Mouse (Mus musculus): ENCODE results near the gene Itga4. TPM values are rescaled to one million over a fixed set of nuclear protein-coding genes. Genes with fewer than 3 reads are reported as not detected.

Gene Itga4
- polyA plus RNA-seq, 1 experiment from 2014 or later: 3.8 TPM

DNA sequence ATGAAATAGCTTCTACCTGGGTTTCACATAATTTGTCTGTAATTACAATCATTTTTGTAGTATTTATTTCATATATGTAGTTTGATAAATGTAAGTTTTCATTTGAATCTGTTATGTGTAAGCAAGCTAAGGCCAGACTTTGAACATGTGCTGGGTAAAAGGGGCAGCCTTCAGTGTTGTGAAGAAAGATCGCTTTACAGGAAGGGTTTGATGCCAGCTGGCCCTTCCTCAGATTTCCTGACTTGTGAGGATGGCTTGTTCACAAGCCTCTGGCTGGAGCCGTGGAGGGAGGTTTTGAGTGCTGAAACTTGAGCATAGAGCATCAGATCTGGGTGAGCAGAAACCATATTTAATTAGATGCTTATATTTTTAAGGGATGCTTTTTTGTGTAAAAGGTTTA lies 72.9 kb downstream of the Itga4 start:
- Histone ChIP-seq H3K4me1 (ENCODE audit: control insufficient read depth in 2 of 2, insufficient read depth in 2 of 2, low read length in 2 of 2) (no peaks in the 10 kb centered on the region), H3K4me2 (ENCODE audit: low read length) (no peak overlapping the region), H3K9ac (ENCODE audit: low read length) (no peak overlapping the region), H3K27ac (replicated peaks in 1 of 2; ENCODE audit: control insufficient read depth in 1 of 2, insufficient read depth in 1 of 2, low read depth in 2 of 2, low read length in 2 of 2) (no peak overlapping the region), H3K27me3 (ENCODE audit: control insufficient read depth, insufficient read depth, low read length) (no peaks in the 10 kb centered on the region), H3K36me3 (ENCODE audit: control insufficient read depth, insufficient read depth, low read length) (no peaks in the 10 kb centered on the region), H3K9me3 (ENCODE audit: control insufficient read depth, low read length) (no peaks in the 10 kb centered on the region), H3K4me3 (ENCODE audit: control insufficient read depth in 1 of 2, insufficient read depth in 1 of 2, low read depth in 1 of 2, low read length in 2 of 2) (no peak overlapping the region)
- 64% methylated on average over 2 of the region's 2 CpGs for WGBS
- ATAC-seq (ENCODE audit: insufficient number of reproducible peaks, insufficient read depth, low FRiP score, low read depth): no peak

DNA sequence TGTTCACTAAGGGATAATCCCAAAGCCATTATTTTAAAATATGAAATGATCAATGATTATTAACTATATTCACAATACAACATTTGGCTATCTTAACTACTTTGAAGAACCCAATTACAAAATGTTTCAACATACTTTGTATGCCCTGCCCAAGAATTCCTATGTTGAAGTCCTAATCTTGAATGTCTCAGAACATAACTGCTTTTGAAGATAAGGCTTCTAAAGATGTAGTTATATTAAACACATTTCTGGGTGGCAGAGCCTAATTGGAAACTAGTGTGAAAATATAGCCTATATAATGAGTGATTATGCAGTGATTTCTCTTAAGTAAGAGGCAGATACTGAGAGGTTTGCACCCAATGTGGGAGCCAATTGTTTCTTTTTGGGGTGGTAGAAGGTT lies 79.4 kb downstream of the Itga4 start:
- H3K27me3 ChIP-seq (ENCODE audit: control insufficient read depth, insufficient read depth, low read length): no peaks in the 10 kb centered on the region
- no peak overlapping the region for H3K9ac ChIP-seq (ENCODE audit: low read length)
- no peak overlapping the region for H3K27ac ChIP-seq (replicated peaks in 1 of 2; ENCODE audit: control insufficient read depth in 1 of 2, insufficient read depth in 1 of 2, low read depth in 2 of 2, low read length in 2 of 2)
- no peak overlapping the region for H3K4me2 ChIP-seq (ENCODE audit: low read length)
- H3K4me3 ChIP-seq (ENCODE audit: control insufficient read depth in 1 of 2, insufficient read depth in 1 of 2, low read depth in 1 of 2, low read length in 2 of 2): no peak overlapping the region
- ATAC-seq (ENCODE audit: insufficient number of reproducible peaks, insufficient read depth, low FRiP score, low read depth): no peak
- H3K9me3 ChIP-seq (ENCODE audit: control insufficient read depth, low read length): no peaks in the 10 kb centered on the region
- no peaks in the 10 kb centered on the region for H3K36me3 ChIP-seq (ENCODE audit: control insufficient read depth, insufficient read depth, low read length)
- no peaks in the 10 kb centered on the region for H3K4me1 ChIP-seq (ENCODE audit: control insufficient read depth in 2 of 2, insufficient read depth in 2 of 2, low read length in 2 of 2)

DNA sequence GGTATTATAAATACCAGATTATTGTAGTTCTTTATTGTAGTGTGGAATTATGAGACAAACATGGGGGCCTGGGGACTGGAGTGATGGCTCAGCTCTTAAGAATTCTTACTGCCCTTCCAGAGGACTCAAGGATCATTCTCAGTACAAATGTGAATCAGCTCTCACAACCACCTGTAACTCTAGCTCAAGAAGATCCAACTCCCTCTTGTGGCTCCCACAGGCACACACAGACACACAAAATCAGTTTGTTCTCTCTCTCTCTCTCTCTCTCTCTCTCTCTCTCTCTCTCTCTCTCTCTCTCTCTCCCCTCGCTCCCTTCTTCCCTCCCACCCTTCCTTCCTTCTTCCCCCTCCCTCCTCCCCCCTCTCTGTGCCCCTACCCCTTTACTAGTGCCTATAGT lies 80.9 kb downstream of the Itga4 start:
- Histone ChIP-seq H3K4me2 (ENCODE audit: low read length) (no peak overlapping the region), H3K9ac (ENCODE audit: low read length) (no peak overlapping the region), H3K36me3 (ENCODE audit: control insufficient read depth, insufficient read depth, low read length) (no peaks in the 10 kb centered on the region), H3K27ac (replicated peaks in 1 of 2; ENCODE audit: control insufficient read depth in 1 of 2, insufficient read depth in 1 of 2, low read depth in 2 of 2, low read length in 2 of 2) (no peak overlapping the region), H3K27me3 (ENCODE audit: control insufficient read depth, insufficient read depth, low read length) (no peaks in the 10 kb centered on the region), H3K4me1 (ENCODE audit: control insufficient read depth in 2 of 2, insufficient read depth in 2 of 2, low read length in 2 of 2) (no peaks in the 10 kb centered on the region), H3K4me3 (ENCODE audit: control insufficient read depth in 1 of 2, insufficient read depth in 1 of 2, low read depth in 1 of 2, low read length in 2 of 2) (no peak overlapping the region), H3K9me3 (ENCODE audit: control insufficient read depth, low read length) (no peaks in the 10 kb centered on the region)
- ATAC-seq (ENCODE audit: insufficient number of reproducible peaks, insufficient read depth, low FRiP score, low read depth): no peak
- 60% methylated on average over 1 of the region's 1 CpGs for WGBS

DNA sequence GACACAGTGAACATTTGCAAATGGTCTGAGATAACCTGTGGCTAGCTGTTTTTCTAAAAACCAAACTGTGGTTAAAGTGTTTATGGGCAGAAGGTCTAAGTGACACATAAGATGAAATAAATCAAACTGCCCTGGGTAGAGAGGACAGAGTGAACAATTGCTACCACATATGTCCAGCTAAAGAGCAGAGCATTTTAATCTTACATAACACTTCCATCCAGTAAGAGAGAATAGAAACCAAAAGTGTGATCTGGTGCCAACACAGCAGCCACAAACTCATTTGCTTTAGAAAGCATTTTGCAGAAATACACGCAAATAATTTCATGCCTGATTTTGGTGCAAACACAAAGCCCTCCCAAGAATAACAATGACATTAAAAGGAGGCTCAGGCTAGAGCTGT lies 83.8 kb downstream of the Itga4 start:
- 75% methylated on average over 1 of the region's 1 CpGs for WGBS
- H3K4me3 ChIP-seq (ENCODE audit: control insufficient read depth in 1 of 2, insufficient read depth in 1 of 2, low read depth in 1 of 2, low read length in 2 of 2): no peak overlapping the region
- H3K36me3 ChIP-seq (ENCODE audit: control insufficient read depth, insufficient read depth, low read length): no peaks in the 10 kb centered on the region
- no peak overlapping the region for H3K9ac ChIP-seq (ENCODE audit: low read length)
- no peaks in the 10 kb centered on the region for H3K4me1 ChIP-seq (ENCODE audit: control insufficient read depth in 2 of 2, insufficient read depth in 2 of 2, low read length in 2 of 2)
- H3K27me3 ChIP-seq (ENCODE audit: control insufficient read depth, insufficient read depth, low read length): no peaks in the 10 kb centered on the region
- H3K4me2 ChIP-seq (ENCODE audit: low read length): no peak overlapping the region
- no peak for ATAC-seq (ENCODE audit: insufficient number of reproducible peaks, insufficient read depth, low FRiP score, low read depth)
- no peaks in the 10 kb centered on the region for H3K9me3 ChIP-seq (ENCODE audit: control insufficient read depth, low read length)
- no peak overlapping the region for H3K27ac ChIP-seq (replicated peaks in 1 of 2; ENCODE audit: control insufficient read depth in 1 of 2, insufficient read depth in 1 of 2, low read depth in 2 of 2, low read length in 2 of 2)

DNA sequence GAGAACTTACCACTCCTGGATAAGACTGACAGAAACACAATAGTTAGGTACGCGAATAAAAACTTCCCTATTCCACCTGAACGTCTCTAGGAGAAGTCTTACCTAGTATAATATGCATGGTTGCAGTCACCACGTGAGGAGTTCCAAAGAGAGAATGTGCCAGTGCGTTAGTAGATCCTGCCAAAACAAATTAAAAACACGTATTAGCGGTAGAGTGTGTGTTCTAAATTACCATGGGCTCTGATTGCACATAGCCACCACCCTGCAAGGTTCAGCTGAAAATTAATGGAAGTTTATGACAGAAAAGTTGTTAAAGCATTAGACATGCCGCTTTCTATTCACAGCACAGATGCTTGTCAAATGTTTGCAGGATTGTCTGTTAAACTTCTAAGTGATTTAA lies 87.9 kb downstream of the Itga4 start:
- no peaks in the 10 kb centered on the region for H3K36me3 ChIP-seq (ENCODE audit: control insufficient read depth, insufficient read depth, low read length)
- 84% methylated on average over 8 of the region's 8 CpGs for WGBS
- H3K27me3 ChIP-seq (ENCODE audit: control insufficient read depth, insufficient read depth, low read length): no peaks in the 10 kb centered on the region
- H3K4me1 ChIP-seq (ENCODE audit: control insufficient read depth in 2 of 2, insufficient read depth in 2 of 2, low read length in 2 of 2): no peaks in the 10 kb centered on the region
- no peak for ATAC-seq (ENCODE audit: insufficient number of reproducible peaks, insufficient read depth, low FRiP score, low read depth)
- H3K9me3 ChIP-seq (ENCODE audit: control insufficient read depth, low read length): no peaks in the 10 kb centered on the region
- no peak overlapping the region for H3K9ac ChIP-seq (ENCODE audit: low read length)
- H3K4me3 ChIP-seq (ENCODE audit: control insufficient read depth in 1 of 2, insufficient read depth in 1 of 2, low read depth in 1 of 2, low read length in 2 of 2): no peak overlapping the region
- H3K4me2 ChIP-seq (ENCODE audit: low read length): no peak overlapping the region
- no peak overlapping the region for H3K27ac ChIP-seq (replicated peaks in 1 of 2; ENCODE audit: control insufficient read depth in 1 of 2, insufficient read depth in 1 of 2, low read depth in 2 of 2, low read length in 2 of 2)

DNA sequence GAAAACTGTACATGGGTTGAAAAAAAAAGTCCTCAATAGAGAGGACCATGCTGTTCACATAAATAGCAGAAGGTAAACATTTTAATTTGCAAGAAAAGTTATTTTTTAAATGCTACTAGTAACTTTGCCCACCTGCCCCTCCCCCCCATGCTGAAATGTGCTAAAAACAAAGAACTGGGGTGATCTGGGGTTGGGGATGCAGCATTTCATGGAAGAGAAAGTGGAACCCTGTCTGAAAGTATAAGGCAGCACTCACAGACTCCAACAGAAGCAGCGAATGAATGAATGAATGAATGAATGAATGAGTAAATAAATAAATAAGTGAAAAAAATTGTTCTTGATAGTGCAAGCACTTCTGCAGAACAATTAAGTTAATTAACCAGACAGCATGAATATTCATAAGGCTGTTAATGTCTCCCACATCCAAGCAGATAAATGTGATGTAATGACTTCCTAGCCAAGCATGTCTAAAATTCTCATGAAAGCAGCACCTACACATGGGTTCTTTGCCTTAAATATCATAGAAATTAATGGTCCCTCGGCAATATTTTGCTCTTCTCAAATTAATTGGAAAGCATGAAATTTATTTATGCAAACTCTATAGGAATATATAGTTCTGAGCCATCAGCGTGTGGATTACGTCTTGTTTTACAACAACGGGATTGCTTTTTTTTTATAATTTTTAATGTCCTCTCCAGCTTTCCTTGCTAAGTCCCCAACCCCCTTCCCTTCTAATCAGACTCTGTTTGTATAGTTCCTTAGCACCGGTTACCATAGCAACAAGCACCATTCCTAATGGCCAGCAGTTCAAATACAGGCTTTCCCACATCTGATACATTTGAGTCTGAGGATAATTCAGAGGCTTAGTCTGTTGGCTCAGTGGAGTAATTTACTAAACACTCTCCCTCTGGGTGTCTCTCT lies 96.2 kb downstream of the Itga4 start:
- ATAC-seq (ENCODE audit: insufficient number of reproducible peaks, insufficient read depth, low FRiP score, low read depth): no peak
- Histone ChIP-seq H3K4me1 (ENCODE audit: control insufficient read depth in 2 of 2, insufficient read depth in 2 of 2, low read length in 2 of 2) (no peaks in the 10 kb centered on the region), H3K27me3 (ENCODE audit: control insufficient read depth, insufficient read depth, low read length) (no peaks in the 10 kb centered on the region), H3K36me3 (ENCODE audit: control insufficient read depth, insufficient read depth, low read length) (no peaks in the 10 kb centered on the region), H3K4me3 (ENCODE audit: control insufficient read depth in 1 of 2, insufficient read depth in 1 of 2, low read depth in 1 of 2, low read length in 2 of 2) (no peak overlapping the region), H3K9ac (ENCODE audit: low read length) (no peak overlapping the region), H3K4me2 (ENCODE audit: low read length) (no peak overlapping the region), H3K27ac (replicated peaks in 1 of 2; ENCODE audit: control insufficient read depth in 1 of 2, insufficient read depth in 1 of 2, low read depth in 2 of 2, low read length in 2 of 2) (no peak overlapping the region), H3K9me3 (ENCODE audit: control insufficient read depth, low read length) (no peaks in the 10 kb centered on the region; the same call in 1 of the 2 replicates)
- WGBS: 75% methylated on average over 6 of the region's 6 CpGs

DNA sequence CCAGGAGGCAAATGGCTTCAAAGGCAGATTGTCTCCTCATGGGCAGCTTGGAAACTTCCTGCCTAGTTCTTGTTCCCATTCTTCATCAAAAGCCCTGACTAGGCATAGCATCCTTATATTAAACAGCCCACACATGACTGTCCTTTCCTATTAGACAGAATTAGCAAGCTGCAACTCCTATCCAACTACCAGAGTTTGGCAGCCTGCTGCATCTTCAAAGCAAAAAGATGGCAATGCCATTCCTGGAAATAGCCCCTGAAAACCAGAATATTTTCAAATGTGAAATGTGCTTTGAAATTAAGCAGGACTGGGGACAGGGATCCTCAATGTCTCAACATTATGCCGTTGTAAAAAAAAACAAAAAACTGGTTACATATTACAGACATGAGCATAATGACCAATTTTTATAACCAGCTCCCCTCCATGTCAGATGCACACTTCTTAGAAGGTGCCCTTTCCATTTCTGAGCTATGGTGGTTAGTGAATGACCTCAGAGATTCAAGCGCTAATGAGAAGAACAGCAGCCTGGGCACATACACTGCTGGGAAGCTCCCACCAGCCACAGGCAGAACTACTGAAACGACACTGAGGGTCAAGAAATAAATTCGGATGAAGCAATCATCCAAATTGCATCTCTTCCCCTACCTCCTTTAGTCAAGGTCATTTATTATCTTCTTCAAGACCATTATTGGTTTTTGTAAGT lies 97.0 kb downstream of the Itga4 start:
- Histone ChIP-seq H3K4me2 (ENCODE audit: low read length) (no peak overlapping the region), H3K36me3 (ENCODE audit: control insufficient read depth, insufficient read depth, low read length) (no peaks in the 10 kb centered on the region), H3K9me3 (ENCODE audit: control insufficient read depth, low read length) (no peaks in the 10 kb centered on the region; the same call in 1 of the 2 replicates), H3K9ac (ENCODE audit: low read length) (no peak overlapping the region), H3K27me3 (ENCODE audit: control insufficient read depth, insufficient read depth, low read length) (no peaks in the 10 kb centered on the region), H3K4me1 (ENCODE audit: control insufficient read depth in 2 of 2, insufficient read depth in 2 of 2, low read length in 2 of 2) (no peaks in the 10 kb centered on the region), H3K4me3 (ENCODE audit: control insufficient read depth in 1 of 2, insufficient read depth in 1 of 2, low read depth in 1 of 2, low read length in 2 of 2) (no peak overlapping the region), H3K27ac (replicated peaks in 1 of 2; ENCODE audit: control insufficient read depth in 1 of 2, insufficient read depth in 1 of 2, low read depth in 2 of 2, low read length in 2 of 2) (no peak overlapping the region)
- WGBS: 73% methylated on average over 4 of the region's 4 CpGs
- no peak for ATAC-seq (ENCODE audit: insufficient number of reproducible peaks, insufficient read depth, low FRiP score, low read depth)

All from heart, embryonic 14.5 days (tissue).